9 mouse cellular contexts compared by ENCODE assay signal in the genomic region with DNA sequence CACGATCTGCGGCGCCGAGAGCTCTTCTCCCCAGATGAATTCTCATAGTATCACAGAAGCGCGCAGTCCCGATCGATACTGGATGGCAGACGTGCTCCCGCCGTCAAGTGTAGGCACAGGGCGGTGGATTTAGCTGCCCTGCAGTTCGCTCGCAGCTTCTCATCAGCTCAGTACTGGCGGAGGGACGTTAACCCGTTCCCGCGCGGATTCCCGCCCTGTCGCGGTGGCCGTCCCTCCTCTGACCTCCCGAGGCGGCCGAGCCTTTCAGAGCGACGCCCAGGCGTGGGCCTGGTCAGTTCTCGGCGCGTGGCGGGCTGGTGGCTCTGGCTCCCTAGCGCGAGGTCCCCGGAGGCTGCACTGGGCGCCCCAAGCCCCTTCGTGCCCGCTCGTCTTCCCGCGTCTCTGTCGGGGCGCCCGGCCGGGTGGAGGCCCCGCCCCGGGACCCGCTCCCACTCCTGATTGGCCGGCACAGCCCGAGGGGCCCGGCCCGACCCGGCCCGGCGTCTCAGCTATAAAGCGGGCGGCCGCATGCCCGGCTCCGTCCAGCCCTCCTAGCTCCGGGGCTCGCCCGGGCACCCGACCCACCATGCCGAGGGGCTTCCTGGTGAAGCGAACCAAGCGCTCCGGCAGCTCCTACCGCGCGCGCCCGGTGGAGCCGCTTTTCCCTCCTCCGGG. TPM values are rescaled to one million over a fixed set of nuclear protein-coding genes. Genes with fewer than 3 reads are reported as not detected.
DNase-seq lines count a peak whose midpoint lies in the region; ATAC-seq and TF ChIP-seq lines count a peak whose summit lies in the region.
"Had no signal": no experiment of that assay in that cellular context is flagged by ENCODE, and none has a peak within 500 bp of the region (broad histone marks: within the 10 kb centered on the region; RNA-seq: fewer than 3 reads in every experiment).

TSS of gene Insm2 (plus strand) at position 541 of the 675 bp plus-strand sequence.

- H3K36me3 ChIP-seq in heart, embryonic 11.5 days (ENCODE audit: control insufficient read depth, insufficient read depth, low read length): no peaks in the 10 kb centered on the region
- H3K36me3 ChIP-seq in heart, adult 2 months (ENCODE audit: control insufficient read depth, insufficient read depth, low read length): no peaks in the 10 kb centered on the region
- no peaks in the 10 kb centered on the region for H3K36me3 ChIP-seq in testis, adult 2 months (ENCODE audit: control insufficient read depth, insufficient read depth, low read length)
- H3K36me3 ChIP-seq in forebrain, embryonic 12.5 days (replicated peaks): no peaks in the 10 kb centered on the region
- H3K36me3 ChIP-seq in limb, embryonic 10.5 days: no peaks in the 10 kb centered on the region

- H3K4me3 ChIP-seq in heart, embryonic 11.5 days (ENCODE audit: low read depth, low read length): peak within 1 kb of the TSS; percentile 55
- no peak within 1 kb of the TSS for H3K4me3 ChIP-seq in heart, adult 2 months
- H3K4me3 ChIP-seq in testis, adult 2 months (ENCODE audit: control insufficient read depth, low read depth, low read length): peak within 1 kb of the TSS; percentile 85
- peak within 1 kb of the TSS; percentile 53 for H3K4me3 ChIP-seq in forebrain, embryonic 12.5 days (replicated peaks)
- H3K4me3 ChIP-seq in limb, embryonic 10.5 days: peak within 1 kb of the TSS; percentile 52
- peak within 1 kb of the TSS; percentile 52 for H3K4me3 ChIP-seq in olfactory bulb, adult 2 months (ENCODE audit: insufficient read depth, low read depth, low read length)

- no peak for ATAC-seq in heart, embryonic 11.5 days (replicated peaks; ENCODE audit: insufficient number of reproducible peaks, low FRiP score, low TSS enrichment)
- ATAC-seq in forebrain, embryonic 12.5 days (ENCODE audit: low FRiP score): peak; percentile 81
- ATAC-seq: Patski had no signal

- no peaks in the 10 kb centered on the region for H3K79me2 ChIP-seq in heart, adult 2 months (replicated peaks; ENCODE audit: control insufficient read depth, insufficient read depth, low read length)

- intact Hi-C loops in heart, adult 2 months (cut with DNase I): no loop called here

- H3K27me3 ChIP-seq in heart, embryonic 11.5 days (ENCODE audit: control insufficient read depth, insufficient read depth, low read length): peaks cover 51% of the 10 kb centered on the region
- peaks cover 17% of the 10 kb centered on the region for H3K27me3 ChIP-seq in heart, adult 2 months (ENCODE audit: control insufficient read depth, insufficient read depth, low read length)
- no peaks in the 10 kb centered on the region for H3K27me3 ChIP-seq in testis, adult 2 months (ENCODE audit: control insufficient read depth, insufficient read depth, low read length)
- peaks cover 77% of the 10 kb centered on the region for H3K27me3 ChIP-seq in forebrain, embryonic 12.5 days
- H3K27me3 ChIP-seq in limb, embryonic 10.5 days (ENCODE audit: low read depth, poor library complexity, severe bottlenecking): peaks cover 73% of the 10 kb centered on the region
- H3K27me3 ChIP-seq: Patski had no signal

- no peaks in the 10 kb centered on the region for H3K9me3 ChIP-seq in heart, embryonic 11.5 days (replicated peaks; ENCODE audit: control insufficient read depth, low read length)
- no peaks in the 10 kb centered on the region for H3K9me3 ChIP-seq in forebrain, embryonic 12.5 days
- H3K9me3 ChIP-seq in limb, embryonic 10.5 days (replicated peaks): no peaks in the 10 kb centered on the region

- WGBS in heart, embryonic 11.5 days (ENCODE audit: insufficient replicate concordance): under 1% methylated on average over 75 of the region's 77 CpGs
- WGBS in heart, adult 2 months: 1% methylated on average over 67 of the region's 77 CpGs
- WGBS in forebrain, embryonic 12.5 days: under 1% methylated on average over 64 of the region's 77 CpGs
- under 1% methylated on average over 77 of the region's 77 CpGs for whole genome bisulfite sequencing in limb, embryonic 10.5 days
- under 1% methylated on average over 77 of the region's 77 CpGs for WGBS in olfactory bulb, adult 2 months

- TF ChIP-seq EP300 in heart, adult 2 months (IDR thresholded peaks at IDR 0.05; ENCODE audit: insufficient read depth, low read depth, low read length): no peak

- TF ChIP-seq CTCF in heart, adult 2 months (IDR thresholded peaks at IDR 0.05): no peak
- TF ChIP-seq CTCF in testis, adult 2 months (IDR thresholded peaks at IDR 0.05; ENCODE audit: control insufficient read depth, insufficient read depth, insufficient replicate concordance, low read depth, low read length): no peak
- no peak for TF ChIP-seq CTCF in olfactory bulb, adult 2 months (IDR thresholded peaks at IDR 0.05; ENCODE audit: insufficient read depth, low read depth, low read length)

- peaks cover 12% of the 10 kb centered on the region for H3K4me1 ChIP-seq in heart, embryonic 11.5 days (ENCODE audit: control insufficient read depth, insufficient read depth, low read length)
- H3K4me1 ChIP-seq in heart, adult 2 months (ENCODE audit: control insufficient read depth, insufficient read depth, low read length): no peaks in the 10 kb centered on the region
- H3K4me1 ChIP-seq in testis, adult 2 months (ENCODE audit: control insufficient read depth, insufficient read depth, low read length): peaks cover 22% of the 10 kb centered on the region
- H3K4me1 ChIP-seq in forebrain, embryonic 12.5 days: peaks cover 28% of the 10 kb centered on the region
- peaks cover 24% of the 10 kb centered on the region for H3K4me1 ChIP-seq in limb, embryonic 10.5 days
- H3K4me1 ChIP-seq in olfactory bulb, adult 2 months (ENCODE audit: control insufficient read depth, insufficient read depth, low read length): peaks cover 21% of the 10 kb centered on the region

- no peak for DNase-seq in heart, adult 2 months
- DNase-seq in testis, postnatal 10 days (ENCODE audit: low spot score): no peak
- peak; percentile 55 for DNase-seq in limb, embryonic 10.5 days (ENCODE audit: low spot score)
- no peak for DNase-seq in urinary bladder, postnatal 4 days (ENCODE audit: low spot score in 2 of 2)

- no peak within 1 kb of the TSS for H3K9ac ChIP-seq in heart, embryonic 11.5 days (ENCODE audit: low read depth, low read length)
- no peak within 1 kb of the TSS for H3K9ac ChIP-seq in heart, adult 2 months (ENCODE audit: low read depth, low read length)
- H3K9ac ChIP-seq in forebrain, embryonic 12.5 days: peak within 1 kb of the TSS; percentile 40

- no peak for TF ChIP-seq POLR2A in heart, adult 2 months (IDR thresholded peaks at IDR 0.05; ENCODE audit: insufficient read depth, low read depth, low read length)
- no peak for TF ChIP-seq POLR2A in testis, adult 2 months (IDR thresholded peaks at IDR 0.05; ENCODE audit: control insufficient read depth, low read depth, low read length)
- no peak for TF ChIP-seq POLR2A in olfactory bulb, adult 2 months (IDR thresholded peaks at IDR 0.05; ENCODE audit: insufficient read depth, low read depth, low read length)

- peak within 1 kb of the TSS; percentile 91 for H3K4me2 ChIP-seq in heart, embryonic 11.5 days
- peak within 1 kb of the TSS; percentile 93 for H3K4me2 ChIP-seq in forebrain, embryonic 12.5 days

- no peak within 1 kb of the TSS for H3K27ac ChIP-seq in heart, embryonic 11.5 days (ENCODE audit: low read depth, low read length)
- H3K27ac ChIP-seq in heart, adult 2 months: no peak within 1 kb of the TSS
- H3K27ac ChIP-seq in testis, adult 2 months (ENCODE audit: control insufficient read depth, insufficient read depth, low read depth, low read length): no peak within 1 kb of the TSS
- H3K27ac ChIP-seq in forebrain, embryonic 12.5 days: no peak within 1 kb of the TSS
- H3K27ac ChIP-seq in limb, embryonic 10.5 days: no peak within 1 kb of the TSS
- H3K27ac ChIP-seq in olfactory bulb, adult 2 months (ENCODE audit: insufficient read depth, low read depth, low read length): no peak within 1 kb of the TSS

RNA-seq across cellular contexts. Expression of gene Insm2, which starts in this region (rescaled TPM):
- 0.07 TPM in 1 of 2 replicates, not detected in the other for polyA plus RNA-seq in heart, embryonic 11.5 days (2014; fragmentation: Nextera tagmentation; extraction: Ambion mirVana)
- not detected for total RNA-seq in heart, adult 2 months (2021)
- polyA plus RNA-seq in heart, adult 2 months (2012; rRNA removed): not detected in 2 replicates
- not detected in 2 replicates for polyA plus RNA-seq in testis, adult 2 months (2012; rRNA removed)
- polyA plus RNA-seq in forebrain, embryonic 12.5 days (2016; fragmentation: Nextera tagmentation; extraction: Ambion mirVana): 2.1 and 2.3 TPM in 2 replicates
- 0.05 TPM in 1 of 2 replicates, not detected in the other for polyA plus RNA-seq in limb, embryonic 10.5 days (2016; fragmentation: Nextera tagmentation; extraction: Ambion mirVana)
- polyA plus RNA-seq in olfactory bulb, adult 2 months (2012; ENCODE audit: insufficient read depth, insufficient read length, low replicate concordance, missing spikeins): not detected in 2 replicates

Comparison
In these comparisons a context has a peak if more than half of its experiments do, and no peak if none do; other contexts are left out.
1. Peak in DNase-seq and H3K4me3 ChIP-seq in limb, embryonic 10.5 days; RNA of the gene not detected or under 1 TPM.